Mouse (Mus musculus) inflammation-experienced regulatory T-cells, adult 6 months (primary cell): ENCODE measurements around the gene Gm13101. TPM values are rescaled to one million over a fixed set of nuclear protein-coding genes. Genes with fewer than 3 reads are reported as not detected.
"Not testable (repeated sequence)": the region's sequence is repeated elsewhere in the genome, so short reads cannot be mapped to it uniquely, and the experiment has no call there.

Experiments used
- ATAC-seq: one replicate; pipeline ENCODE4 v1.8.0; 2017
- polyA plus RNA-seq, 3 experiments: library from polyadenylated mRNA; unstranded; fragments of 100-300 nt; shearing (Covaris generic); gene quantifications; one replicate each; pipeline ENCODE4 v1.2.1; 2017

Gm13101 gene
- not detected for polyA plus RNA-seq

GRCm38 (mm10) chr4:143966850-143967249 lies at the start of gene Gm13101:
Gene Gm13101 (minus strand): TSS chr4:143966950.
- ATAC-seq, result not testable (repeated sequence)

GRCm38 (mm10) chr4:143994269-143994668 lies 27.5 kb upstream of the Gm13101 start, which contains the start of gene Pramef17:
Gene Pramef17 (minus strand): TSS chr4:143994369.
- not testable (repeated sequence) for ATAC-seq

DNA sequence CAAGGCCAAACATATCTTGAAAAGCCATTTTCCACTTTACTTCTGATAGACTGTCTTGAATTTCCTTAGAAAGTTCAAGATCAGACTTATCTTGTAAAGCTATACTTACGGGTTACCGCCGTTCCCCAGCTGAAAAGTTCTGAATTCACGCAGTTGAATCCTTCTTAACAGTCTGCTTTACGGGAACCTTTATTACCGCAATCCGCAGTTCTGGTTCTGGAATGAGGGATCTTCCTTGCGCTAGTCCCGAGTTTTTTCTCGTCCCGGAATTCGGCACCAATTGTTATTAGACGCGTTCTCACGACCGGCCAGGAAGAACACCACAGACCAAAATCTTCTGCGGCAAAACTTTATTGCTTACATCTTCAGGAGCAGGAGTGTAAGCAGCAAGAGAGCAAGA lies 21.4 kb upstream of the Gm13101 start:
- ATAC-seq, result not testable (repeated sequence)

GRCm38 (mm10) chr4:143987475-143987941 lies 20.8 kb upstream of the Gm13101 start:
- ATAC-seq, result not testable (repeated sequence)

- ATAC-seq, result not testable (repeated sequence)
Observed at GRCm38 (mm10) chr4:143985733-143986132, 19.0 kb upstream of the Gm13101 start.

DNA sequence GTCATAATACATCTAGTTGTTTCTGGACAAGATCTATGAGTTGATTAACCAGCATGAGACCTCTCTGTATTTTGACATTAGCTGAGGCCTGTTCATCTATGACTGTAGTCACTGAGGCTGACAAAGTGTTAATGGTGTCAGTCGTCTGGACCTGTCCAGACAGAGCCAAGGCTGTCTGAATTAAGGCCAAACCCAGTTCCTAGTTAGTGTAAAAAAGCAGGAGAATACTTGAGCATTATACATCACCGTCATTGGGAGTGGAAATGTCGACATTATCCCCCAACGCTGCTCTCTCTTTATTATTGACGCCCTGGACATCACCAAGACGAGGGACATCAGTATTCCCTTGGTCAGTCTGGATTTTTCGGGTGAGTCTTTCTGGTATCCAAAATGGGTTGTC lies 18.4 kb upstream of the Gm13101 start:
- not testable (repeated sequence) for ATAC-seq

GRCm38 (mm10) chr4:143983446-143983845 lies 16.7 kb upstream of the Gm13101 start:
- not testable (repeated sequence) for ATAC-seq

DNA sequence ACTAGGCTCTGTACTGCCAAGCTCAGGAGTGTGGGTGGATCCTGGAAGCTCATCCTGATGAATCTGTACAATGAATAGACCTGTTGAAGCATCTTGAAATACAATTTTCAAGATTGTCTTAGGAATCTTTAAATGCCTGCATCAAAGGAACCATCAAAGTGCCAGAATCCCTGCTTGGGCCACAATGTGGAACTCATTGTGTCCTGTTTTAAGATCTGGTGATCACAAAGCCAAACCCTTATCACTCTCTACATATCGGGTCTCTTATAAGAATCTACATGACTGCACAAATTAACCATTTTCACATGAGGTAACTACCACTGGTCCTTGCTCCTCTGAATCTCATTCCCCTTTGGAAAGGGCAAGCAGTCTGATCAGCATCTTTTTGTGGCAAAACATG lies 15.8 kb downstream of the Gm13101 start, which contains the start of gene Pramef25:
TSS of gene Pramef25 (minus strand) at position 101 of the 400 bp plus-strand sequence.
- not testable (repeated sequence) for ATAC-seq

Other genes with a start within 250 kb of the Gm13101 start
- not detected for gene Gm13078, start 247.5 kb downstream of the Gm13101 start, polyA plus RNA-seq
- gene Gm13023, start 177.6 kb downstream of the Gm13101 start, polyA plus RNA-seq, result not detected
- not detected for gene Gm13084, start 150.9 kb downstream of the Gm13101 start, polyA plus RNA-seq
- gene Gm13103, start 120.5 kb downstream of the Gm13101 start, polyA plus RNA-seq, result not detected
- gene Pramef6, start 66.6 kb downstream of the Gm13101 start, polyA plus RNA-seq, result not detected
- not detected for gene Pramef25, start 15.9 kb downstream of the Gm13101 start, polyA plus RNA-seq
- gene Pramef17, start 27.4 kb upstream of the Gm13101 start, polyA plus RNA-seq, result not detected
- gene Pramel4, start 92.2 kb upstream of the Gm13101 start, polyA plus RNA-seq, result under 1 TPM in 1 of 3 experiments, not detected in 2; 0.77 TPM
- gene Gm13102, start 139.5 kb upstream of the Gm13101 start, polyA plus RNA-seq, result not detected
- gene Oog3, start 195.7 kb upstream of the Gm13101 start, polyA plus RNA-seq, result not detected
- not detected for gene Oog2, start 223.8 kb upstream of the Gm13101 start, polyA plus RNA-seq
- gene C87977, start 246.4 kb upstream of the Gm13101 start, polyA plus RNA-seq, result not detected